Mouse (Mus musculus) 3134 (cell line): Measurements from ENCODE around the gene Rdh5.

Source experiments
- DNase-seq: peaks from one replicate; pipeline ENCODE4 v3.0.0-alpha.2; 2011; ENCODE audit warnings: low spot score; ENCODE audit not compliant: insufficient read length; ENCODE audit errors: extremely low read depth

The Rdh5 gene

DNA sequence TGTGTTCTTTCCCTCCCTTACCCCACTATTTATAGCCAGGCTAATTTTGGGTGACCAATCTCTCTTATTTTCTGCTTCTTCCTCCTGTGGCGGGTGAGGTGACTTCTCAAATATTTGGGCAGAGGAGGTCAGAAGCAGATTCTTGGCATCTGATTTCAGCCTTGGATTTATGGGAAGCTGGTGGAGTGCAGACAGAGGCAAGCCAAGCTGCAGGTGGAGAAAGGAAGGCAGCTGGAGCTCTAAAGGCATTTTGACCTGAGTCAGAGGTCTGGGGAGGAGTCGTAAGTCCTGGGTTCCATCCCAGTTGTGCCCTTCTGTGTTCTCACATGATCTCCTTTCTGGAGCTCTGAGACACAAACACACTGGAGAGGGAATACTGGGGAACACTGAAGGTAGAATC lies 8.8 kb upstream of the Rdh5 start:
- peak; percentile 71 for DNase-seq

DNA sequence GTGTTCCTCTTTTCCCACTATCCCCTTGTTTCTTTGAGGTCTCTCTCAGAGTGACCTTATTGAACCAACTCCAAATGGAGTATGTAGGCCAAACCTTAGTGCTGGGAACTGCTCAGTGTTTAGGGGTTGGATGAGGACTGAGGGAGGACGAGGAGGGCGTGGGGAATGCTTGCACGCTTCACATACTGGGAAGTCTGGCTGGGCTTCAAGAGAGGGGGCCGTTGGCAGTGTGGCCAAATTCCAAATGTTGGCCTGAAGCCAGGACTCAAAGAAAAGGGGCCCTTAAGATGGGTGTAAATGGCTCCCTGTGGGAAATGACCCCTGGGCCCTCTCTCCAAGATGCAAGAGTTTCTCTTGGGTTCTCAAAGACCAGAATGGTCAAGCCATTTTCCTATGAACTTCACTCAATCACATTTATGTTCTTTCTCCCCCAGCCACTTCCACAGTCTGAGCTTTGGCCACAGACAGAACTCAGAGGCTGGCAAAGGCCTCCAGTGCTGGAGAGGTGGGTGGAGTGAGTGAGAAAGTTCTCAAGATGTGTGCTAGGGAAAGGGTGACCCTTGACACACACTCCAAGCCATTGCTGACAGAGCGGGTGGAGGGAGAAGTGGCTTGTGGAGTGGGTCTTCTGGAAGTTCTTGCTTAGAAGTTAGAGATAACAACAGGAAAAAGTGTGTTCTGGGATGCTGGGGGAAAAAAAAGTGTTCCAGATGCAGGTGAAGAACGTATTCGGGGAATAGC lies 7.1 kb upstream of the Rdh5 start:
- no peak for DNase-seq

DNA sequence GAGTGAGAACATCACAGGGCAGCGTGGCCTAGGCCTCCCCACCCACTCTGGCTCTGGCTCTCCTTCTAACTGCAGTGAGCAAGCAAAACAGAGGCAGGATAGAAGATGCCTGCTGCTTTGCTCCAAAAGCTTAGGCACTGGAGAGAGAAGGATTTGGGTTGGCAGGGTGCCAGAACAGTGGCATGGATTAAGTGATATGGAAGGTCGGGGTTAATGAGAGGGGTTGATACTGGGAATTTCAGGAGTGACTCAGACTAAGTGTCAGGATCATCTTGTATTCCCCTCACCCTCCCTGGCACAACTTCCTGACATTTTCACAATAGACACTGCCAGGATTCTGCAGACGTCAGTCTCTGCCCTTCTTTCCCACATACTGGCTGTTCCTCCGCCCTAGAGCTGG lies 5.7 kb upstream of the Rdh5 start:
- DNase-seq, result no peak

DNA sequence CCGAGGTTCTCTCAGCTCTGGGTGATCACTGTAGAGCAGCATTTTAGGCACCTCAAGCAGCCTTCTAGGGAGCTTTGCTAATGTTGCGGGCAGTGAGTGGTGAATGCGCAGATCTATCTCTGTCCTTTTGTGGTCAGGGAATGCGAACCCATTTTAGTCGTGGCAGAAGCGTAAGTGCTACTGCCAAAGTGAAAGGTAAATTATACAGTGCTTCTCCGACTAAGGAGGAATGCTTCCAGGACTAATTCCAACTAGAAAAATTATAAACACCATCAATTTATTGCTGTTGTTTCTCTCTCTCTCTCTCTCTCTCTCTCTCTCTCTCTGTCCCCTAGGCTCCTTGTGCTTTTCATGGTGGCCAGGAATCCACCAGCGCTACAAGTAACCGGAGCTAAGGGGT lies 1.2 kb upstream of the Rdh5 start, which contains the start of gene Bloc1s1:
Gene Bloc1s1 (minus strand): TSS at position 101 of the 400 bp plus-strand sequence.
- no peak for DNase-seq

DNA sequence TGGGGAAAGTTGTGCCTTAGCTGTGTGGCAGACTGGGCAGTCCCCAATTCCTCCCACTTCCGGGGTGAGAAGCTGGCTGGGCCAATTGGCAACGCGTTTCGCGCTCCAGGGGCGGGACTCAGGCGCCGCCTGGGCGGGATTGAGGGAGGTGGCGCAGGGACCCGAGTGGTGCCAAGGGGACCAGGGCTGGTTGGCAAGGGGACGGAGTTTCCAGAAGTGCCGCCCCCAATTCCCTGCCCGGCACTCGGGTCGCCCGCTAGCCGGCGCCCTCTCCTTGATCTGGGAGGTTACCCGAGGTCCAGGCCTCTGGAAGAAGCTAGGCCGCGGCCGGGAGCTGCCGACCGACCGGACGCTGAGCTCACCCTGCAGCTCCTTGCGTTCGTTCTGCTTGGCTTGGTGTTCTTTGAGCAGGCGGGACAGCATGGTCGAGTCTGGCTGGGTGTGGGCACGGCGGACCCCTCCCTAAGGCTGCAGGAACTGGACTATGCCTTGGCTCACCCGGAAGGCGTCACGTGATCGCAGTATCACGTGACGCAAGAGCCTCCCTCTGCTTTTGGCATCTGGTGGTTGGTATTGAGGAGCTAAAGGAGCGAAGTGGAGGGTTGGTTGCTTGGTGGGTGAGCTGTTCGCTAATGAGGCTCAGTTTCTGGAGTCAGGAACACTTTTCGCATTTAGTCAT lies 464 bp upstream of the Rdh5 start:
- peak; percentile 100 for DNase-seq

DNA sequence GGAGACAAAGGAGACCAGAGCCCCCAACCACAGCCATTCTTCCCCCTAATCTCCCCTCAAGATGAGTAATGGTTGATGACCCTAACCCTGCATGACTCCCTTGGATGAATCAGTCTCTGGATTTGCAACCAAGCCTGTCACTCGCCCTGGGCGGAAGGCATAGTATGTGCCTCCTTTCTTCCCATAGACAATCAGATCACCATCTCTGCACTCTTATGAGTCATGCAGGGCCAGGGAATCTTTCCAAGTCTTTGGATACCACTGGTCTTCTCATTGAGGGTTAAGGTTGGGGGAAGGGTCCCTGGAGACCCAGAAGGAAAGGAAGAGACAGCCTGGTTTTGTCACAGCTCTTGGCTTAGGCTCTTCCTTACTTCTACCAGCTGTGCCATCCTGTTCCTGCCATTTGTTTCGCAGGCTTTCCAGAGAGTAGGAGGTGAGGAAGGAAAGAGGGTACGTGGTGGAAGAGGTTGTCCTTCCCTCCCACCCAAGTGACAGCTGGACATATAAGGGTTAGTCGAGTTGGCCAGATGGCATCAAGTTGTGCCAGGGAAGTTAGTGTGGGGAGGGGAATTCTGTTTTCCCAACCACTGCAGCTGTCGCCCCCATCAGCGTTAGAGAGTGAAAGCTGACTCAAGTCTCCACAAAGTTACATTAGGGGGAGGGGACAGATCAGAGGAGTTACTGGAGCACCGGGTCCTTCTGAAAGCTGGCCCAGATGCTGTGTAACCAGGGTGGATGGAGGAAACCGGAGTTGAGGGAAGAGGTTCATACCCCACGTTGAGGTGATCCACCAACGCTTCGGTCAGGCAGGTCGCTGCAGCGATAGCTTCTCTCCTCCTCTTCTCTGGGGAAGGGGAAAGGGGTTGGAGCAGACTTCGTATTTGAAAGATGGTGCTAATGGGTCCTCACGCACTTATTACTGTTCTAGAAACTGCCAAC lies 536 bp downstream of the Rdh5 start:
- peak; percentile 58 for DNase-seq

DNA sequence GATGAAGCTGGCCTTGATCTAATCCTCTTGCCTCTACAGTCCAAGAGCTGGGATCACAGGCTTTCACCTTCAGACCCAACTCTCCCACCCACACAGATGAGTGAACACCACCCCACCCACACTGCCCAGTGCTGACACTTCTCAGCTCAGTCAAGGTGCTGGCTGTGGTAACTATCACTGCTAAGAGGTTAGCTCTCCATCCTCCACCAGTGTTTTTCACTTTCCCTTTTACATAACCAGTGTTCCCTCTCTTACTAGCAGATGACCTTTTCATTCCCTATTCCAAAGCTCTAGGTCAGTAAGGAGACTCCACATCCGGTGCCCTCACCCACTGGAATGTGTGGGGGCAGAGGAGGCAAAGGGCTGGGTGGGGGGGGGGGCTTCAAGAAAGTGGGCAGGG lies 1.4 kb downstream of the Rdh5 start:
- DNase-seq, result peak; percentile 34

DNA sequence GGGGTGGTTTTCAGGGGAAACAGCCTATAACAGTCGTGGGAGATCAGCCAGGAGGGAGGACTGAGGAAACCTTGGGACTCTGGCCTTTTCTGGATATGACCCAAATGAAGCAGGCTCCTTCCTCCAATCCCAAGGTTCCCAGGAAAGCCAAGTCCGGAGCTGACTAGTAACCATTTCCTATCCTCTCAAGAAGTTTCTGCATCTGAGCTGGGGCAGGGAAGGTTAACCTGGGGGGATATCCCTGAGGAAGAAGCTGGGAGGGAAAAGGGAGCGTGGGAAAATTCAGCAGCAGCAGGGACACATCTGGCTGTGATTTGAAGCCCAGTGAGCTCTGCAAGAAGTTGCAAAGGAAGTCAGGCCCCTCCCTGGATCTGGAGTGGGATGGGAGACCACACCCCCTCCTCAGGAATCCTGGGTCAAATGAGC lies 1.9 kb downstream of the Rdh5 start:
- DNase-seq, result no peak

DNA sequence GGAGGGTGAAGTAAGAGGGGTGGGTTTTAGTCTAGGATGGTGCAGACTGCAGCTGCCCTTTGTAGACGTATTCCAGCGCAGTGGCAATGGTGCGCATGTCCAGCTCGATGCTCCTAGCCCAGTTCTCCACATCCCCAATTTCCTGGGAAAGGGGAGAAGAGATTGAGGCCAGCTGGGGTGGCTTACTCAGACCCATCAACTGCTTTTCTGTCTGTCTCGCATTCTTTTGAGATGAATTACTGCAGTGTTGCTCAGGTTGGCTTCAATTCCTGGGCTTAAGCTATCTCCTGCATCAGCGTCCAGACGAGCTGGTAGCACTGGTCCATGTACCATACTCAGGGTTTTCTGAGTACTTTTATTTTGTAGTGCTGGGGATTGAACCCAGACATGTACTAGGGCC lies 2.7 kb downstream of the Rdh5 start:
- DNase-seq, result peak; percentile 36

DNA sequence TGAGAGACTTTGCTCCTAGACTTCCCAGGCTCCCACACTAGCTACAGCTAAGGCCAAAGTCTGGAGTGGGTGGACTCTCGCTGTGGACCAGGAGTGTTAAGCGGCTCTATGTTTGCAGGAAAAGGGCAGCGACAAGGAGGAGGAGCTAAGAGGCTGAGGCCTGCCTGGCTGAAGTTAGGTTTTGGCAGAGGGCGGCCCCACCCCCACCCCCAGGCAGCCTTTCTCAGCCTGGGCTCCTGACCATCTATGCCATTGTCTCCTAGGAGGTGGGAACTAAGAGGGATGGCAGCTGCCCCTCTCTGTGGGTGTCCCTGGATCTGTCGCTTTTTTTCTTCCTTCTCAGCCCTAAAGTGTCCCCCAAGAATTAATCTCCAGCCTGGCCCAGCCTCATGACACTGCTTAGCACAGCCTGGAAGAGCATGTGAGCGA lies 3.5 kb downstream of the Rdh5 start:
- DNase-seq, result peak; percentile 51

DNA sequence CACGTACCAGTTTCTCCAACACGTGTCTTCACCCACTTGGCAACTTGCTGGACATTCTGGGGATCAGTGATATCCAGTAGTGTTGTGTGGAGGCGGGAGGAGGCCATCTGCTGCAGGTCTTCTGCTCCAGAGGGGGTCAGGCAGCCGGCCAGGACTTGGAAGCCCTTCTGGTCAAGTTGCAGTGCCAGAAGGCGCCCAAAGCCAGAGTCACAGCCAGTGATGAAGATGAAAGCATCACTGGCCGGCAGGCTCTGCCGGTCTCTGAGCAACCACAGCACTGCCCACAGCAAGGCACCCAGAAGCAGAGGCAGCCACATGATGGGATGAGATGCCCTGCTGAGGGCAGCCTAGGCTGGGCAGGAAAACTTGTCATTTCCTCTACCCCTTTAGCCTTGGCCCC lies 4.4 kb downstream of the Rdh5 start:
- peak; percentile 64 for DNase-seq

DNA sequence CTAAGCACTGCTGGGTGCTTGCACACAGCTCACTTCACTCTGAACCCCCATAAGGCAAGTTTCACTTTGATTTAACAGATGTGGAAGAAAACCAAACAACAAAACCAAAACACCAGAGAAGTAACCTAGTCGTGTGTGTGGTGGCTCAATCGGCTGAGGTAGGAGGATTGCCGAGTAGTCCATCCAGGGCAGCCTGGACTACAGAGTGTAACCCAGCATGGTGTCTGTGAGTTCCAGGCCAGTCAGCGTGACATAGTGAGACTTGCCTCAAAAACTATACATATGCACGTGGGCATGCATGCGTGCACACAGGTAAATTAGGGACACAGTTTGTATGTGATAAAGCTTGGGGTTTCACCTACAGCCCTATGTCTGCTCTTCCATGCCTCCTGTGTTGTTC lies 5.3 kb downstream of the Rdh5 start:
- DNase-seq, result no peak

DNA sequence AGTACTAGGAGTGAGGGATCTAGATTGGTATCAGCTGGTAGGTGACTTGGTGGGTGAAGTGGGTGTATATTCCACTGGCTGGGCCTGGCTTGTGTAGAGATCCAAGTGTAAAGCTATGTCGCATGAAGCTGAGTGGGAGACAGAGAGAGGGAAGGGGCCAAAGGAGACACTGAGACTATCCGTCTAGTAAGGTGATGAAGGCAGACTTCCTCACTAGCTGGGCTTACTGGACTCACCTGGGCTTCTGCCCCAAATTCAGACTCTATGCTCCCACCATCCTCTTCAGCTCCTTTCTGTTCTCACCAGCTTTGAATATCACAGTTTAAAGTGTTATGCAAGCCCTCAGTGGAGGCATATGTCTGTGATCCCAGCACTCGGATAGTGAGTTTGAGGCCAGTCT lies 6.0 kb downstream of the Rdh5 start:
- DNase-seq, result no peak

DNA sequence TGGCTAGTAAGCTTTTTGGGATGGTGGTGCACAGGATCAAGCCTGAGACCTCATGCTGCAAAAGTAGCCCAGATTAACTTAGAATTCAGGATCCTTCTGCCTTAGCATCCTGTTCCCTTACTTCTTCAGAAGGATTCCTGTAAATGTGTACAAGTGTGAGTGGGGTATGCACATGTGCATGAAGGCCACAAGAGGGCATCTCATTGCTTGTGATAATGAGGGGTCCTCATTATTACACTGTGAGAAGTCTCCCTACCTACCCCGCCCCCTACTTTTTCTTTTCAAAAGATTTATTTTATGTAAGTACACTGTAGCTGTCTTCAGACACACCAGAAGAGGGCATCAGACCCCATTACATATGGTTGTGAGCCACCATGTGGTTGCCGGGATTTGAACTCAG lies 7.1 kb downstream of the Rdh5 start:
- no peak for DNase-seq

DNA sequence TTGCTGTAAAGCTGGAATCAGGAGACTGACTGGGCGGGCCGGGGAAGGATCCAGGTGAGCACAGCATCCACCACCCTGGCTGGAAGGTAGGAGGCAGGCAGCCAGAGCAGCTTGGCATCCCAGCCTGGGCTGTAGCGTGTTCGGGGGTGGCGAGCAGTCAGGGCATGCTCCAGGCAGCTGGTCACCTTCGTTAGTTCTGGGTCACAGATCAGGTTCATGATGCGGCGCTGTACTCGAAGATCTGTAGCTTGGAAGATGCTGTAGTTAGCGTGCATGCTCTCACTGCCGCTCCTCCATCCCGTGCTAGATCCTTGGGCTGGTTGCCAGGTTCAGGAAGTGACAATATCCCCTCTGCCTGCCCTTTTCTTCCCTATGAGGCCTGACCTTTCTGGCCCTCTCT lies 9.0 kb downstream of the Rdh5 start:
- DNase-seq, result no peak

DNA sequence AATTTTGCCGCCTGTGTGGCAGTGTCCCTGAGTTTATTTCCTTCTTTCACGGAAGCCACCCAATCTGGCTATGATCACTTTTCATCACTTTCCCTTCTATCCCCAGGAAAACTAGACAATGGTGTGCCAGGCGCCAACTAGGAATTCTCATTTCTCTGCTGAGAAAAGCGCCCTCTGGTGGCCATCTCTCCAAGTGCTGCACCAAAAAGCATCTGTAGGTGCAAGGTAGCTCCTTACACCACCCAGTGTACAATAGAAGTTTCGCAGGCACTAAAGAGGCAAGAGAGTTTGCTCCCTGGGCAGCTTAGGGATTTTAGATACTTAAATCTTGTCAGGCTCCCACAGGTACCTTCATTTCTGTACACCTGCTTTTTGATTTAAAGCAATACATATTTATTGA lies 9.5 kb downstream of the Rdh5 start:
- peak; percentile 56 for DNase-seq

DNA sequence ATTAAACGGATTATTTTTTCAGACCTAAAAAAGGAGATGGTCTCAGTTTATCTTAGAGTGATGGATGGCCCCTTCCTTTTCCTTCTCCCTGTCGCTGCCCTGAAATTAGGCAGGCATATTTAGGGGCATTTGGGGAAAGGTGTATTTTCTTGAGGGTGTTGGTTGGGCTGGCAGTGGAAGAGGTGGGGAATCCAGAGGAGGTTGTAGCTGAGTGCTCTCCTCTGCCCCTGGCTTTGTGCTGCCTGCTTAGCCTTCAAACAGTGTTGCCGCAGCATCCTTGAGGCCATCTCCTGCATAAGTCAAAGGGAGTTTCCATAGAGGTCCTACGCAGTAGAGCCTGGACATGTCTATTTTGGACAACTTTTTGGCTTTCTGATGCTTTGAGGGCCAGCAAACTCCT lies 9.9 kb downstream of the Rdh5 start:
- no peak for DNase-seq

DNA sequence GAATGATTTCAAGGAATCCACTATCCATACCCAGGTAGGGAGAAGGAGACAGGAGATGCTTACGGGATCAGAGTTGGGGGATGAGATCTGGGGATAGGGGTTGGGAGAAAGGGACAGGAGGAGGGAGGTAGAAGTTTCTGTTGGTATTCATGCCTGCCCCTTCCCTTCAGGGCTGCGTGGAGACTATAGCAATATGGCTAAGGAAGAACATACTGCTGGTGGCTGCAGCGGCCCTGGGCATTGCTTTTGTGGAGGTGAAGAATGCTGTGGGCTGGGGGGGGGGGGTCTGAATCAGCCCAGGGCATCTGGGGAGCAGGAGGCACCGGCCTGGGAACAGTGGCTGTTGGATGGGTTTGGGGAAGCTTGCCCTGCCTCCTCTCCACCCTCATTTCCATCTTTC lies 10.4 kb downstream of the Rdh5 start:
- no peak for DNase-seq

DNA sequence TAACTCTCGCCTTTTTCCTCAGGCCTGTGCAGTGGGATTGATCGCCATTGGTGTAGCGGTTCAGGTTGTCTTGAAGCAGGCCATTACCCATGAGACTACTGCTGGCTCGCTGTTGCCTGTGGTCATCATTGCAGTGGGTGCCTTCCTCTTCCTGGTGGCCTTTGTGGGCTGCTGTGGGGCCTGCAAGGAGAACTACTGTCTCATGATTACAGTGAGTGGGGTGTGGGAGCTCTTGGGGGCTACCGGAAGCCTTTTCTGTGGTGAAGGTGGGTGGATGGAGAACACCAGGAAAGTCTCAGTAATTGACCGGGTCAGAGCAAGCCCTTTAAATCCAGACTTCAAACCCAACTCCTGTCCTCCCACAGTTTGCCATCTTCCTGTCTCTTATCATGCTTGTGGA lies 11.3 kb downstream of the Rdh5 start:
- no peak for DNase-seq

DNA sequence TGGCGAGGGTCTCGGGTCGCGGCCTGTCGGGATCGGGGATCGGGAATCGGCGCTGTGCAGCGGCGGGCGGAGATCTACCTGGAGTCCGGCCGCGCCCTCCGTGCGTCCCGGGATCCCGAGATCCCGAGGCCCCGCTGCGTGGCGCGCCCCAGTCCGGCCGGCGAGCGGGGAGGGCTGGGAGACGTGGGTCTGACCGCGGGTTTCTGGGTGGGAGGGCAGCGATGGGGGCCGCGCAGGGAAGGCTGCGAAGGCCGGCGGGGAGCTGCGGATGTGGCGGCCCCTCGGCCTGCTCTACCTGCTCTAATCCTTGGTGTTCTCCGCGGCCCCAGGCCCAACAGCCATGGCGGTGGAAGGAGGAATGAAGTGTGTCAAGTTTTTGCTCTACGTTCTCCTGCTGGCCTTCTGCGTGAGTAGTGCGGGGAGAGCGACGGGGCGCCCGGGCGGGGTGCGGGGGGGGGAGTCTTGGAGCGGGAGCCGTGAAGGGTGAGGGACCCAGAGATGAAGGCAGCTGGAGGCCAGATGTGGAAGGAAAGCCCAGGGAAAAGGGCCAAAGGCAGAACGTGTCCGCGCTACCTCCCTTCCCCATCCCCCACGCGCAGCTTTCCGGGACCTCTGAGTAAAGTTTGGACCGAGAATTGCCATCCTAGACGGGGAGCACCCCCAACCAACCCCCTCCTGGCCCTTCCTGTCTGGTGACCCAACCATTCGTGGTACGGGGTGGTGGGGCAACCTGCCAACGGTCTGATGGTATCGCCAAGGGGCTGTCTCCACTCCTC lies 12.4 kb downstream of the Rdh5 start:
- DNase-seq, result peak; percentile 73
